Mouse (Mus musculus): ENCODE results near the gene Rrm1. TPM values are rescaled to one million over a fixed set of nuclear protein-coding genes. Genes with fewer than 3 reads are reported as not detected.

Rrm1 gene
- total and polyA plus RNA-seq, 2 experiments from 2014 or later: 39.3 to 41.2 TPM

- ATAC-seq (no peak), DNase-seq (ENCODE audit: low spot score) (no peak)
- Histone ChIP-seq H3K9ac (replicated peaks; ENCODE audit: low read length) (no peak overlapping the region), H3K4me2 (ENCODE audit: low read depth, low read length) (no peak overlapping the region), H3K27ac (no peak overlapping the region), H3K27me3 (ENCODE audit: insufficient read depth, low read length) (no peaks in the 10 kb centered on the region), H3K4me1 (ENCODE audit: insufficient read depth, low read length) (no peaks in the 10 kb centered on the region; the same call in 1 of the 2 replicates), H3K36me3 (ENCODE audit: insufficient read depth, low read length) (no peaks in the 10 kb centered on the region), H3K4me3 (ENCODE audit: low read length) (no peak overlapping the region), H3K9me3 (ENCODE audit: low read length) (no peaks in the 10 kb centered on the region)
- no peak for TF ChIP-seq CTCF (IDR thresholded peaks at IDR 0.05; ENCODE audit: low read depth)
- 83% methylated on average over 6 of the region's 6 CpGs for WGBS
Observed at GRCm38 (mm10) chr7:102508666-102509065, 67.2 kb downstream of the Rrm1 start.

DNA sequence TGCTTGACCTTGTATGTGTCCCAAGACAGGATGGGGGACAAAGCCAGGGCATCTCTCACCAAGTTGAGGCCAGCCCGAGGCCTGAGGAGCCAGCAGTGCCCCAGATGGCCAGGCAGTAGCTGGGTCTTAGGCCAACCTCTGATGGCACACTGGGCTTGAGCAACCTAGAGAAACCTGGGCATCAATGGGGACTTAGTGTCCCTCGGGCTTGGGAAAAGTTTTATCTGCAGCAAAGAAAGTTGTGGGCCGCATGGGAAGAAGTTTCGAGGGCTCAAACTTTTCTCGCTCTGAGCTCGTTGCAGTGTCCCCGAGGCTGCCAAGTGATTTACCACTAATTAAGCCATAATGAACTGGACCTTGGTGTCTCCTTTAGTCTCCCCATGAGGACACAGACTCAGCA is 68.2 kb downstream of the Rrm1 start:
- WGBS: 77% methylated on average over 7 of the region's 7 CpGs
- Histone ChIP-seq H3K27ac (no peak overlapping the region), H3K9me3 (ENCODE audit: low read length) (no peaks in the 10 kb centered on the region), H3K27me3 (ENCODE audit: insufficient read depth, low read length) (no peaks in the 10 kb centered on the region), H3K4me1 (ENCODE audit: insufficient read depth, low read length) (no peaks in the 10 kb centered on the region; the same call in 1 of the 2 replicates), H3K36me3 (ENCODE audit: insufficient read depth, low read length) (no peaks in the 10 kb centered on the region), H3K4me2 (ENCODE audit: low read depth, low read length) (no peak overlapping the region), H3K9ac (replicated peaks; ENCODE audit: low read length) (no peak overlapping the region), H3K4me3 (ENCODE audit: low read length) (no peak overlapping the region)
- ATAC-seq: no peak
- no peak for TF ChIP-seq CTCF (IDR thresholded peaks at IDR 0.05; ENCODE audit: low read depth)
- no peak for DNase-seq (ENCODE audit: low spot score)

DNA sequence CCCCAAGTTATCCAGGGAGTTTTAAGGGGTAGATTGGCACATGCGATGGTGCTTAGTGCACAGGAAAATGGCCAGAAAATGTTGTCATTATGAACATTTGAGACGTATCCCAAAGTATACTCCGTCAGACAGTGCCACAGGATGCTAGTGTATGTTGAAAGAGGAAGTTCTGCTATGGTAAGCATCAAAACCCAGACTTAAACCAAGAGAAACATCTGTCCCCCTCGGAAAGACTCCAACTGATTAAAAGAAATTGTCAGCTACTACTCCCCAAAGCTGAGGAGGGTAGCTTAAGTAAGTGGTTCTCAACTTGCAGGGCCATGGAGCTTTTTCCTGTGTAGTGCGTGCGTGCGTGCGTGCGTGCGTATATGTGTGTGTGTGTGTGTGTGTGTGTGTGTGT is 70.4 kb downstream of the Rrm1 start:
- Histone ChIP-seq H3K4me1 (ENCODE audit: insufficient read depth, low read length) (peaks cover 7% of the 10 kb centered on the region; the same call in 1 of the 2 replicates), H3K4me3 (ENCODE audit: low read length) (no peak overlapping the region), H3K9me3 (ENCODE audit: low read length) (no peaks in the 10 kb centered on the region), H3K4me2 (ENCODE audit: low read depth, low read length) (no peak overlapping the region), H3K9ac (replicated peaks; ENCODE audit: low read length) (no peak overlapping the region), H3K27me3 (ENCODE audit: insufficient read depth, low read length) (no peaks in the 10 kb centered on the region), H3K27ac (no peak overlapping the region), H3K36me3 (ENCODE audit: insufficient read depth, low read length) (no peaks in the 10 kb centered on the region)
- DNase-seq (ENCODE audit: low spot score) (no peak), ATAC-seq (no peak)
- 92% methylated on average over 10 of the region's 10 CpGs for WGBS
- no peak for TF ChIP-seq CTCF (IDR thresholded peaks at IDR 0.05; ENCODE audit: low read depth)

GRCm38 (mm10) chr7:102512814-102513435 is 71.4 kb downstream of the Rrm1 start:
- peak overlapping the region; percentile 60; the same call in 1 of the 2 replicates for H3K27ac ChIP-seq
- WGBS: under 1% methylated on average over 52 of the region's 54 CpGs
- H3K27me3 ChIP-seq (ENCODE audit: insufficient read depth, low read length): no peaks in the 10 kb centered on the region
- peak; percentile 78 for TF ChIP-seq CTCF (IDR thresholded peaks at IDR 0.05; ENCODE audit: low read depth)
- no peaks in the 10 kb centered on the region for H3K36me3 ChIP-seq (ENCODE audit: insufficient read depth, low read length)
- peak overlapping the region; percentile 88 for H3K4me2 ChIP-seq (ENCODE audit: low read depth, low read length)
- H3K4me1 ChIP-seq (ENCODE audit: insufficient read depth, low read length): peaks cover 11% of the 10 kb centered on the region; the same call in 1 of the 2 replicates
- H3K9ac ChIP-seq (replicated peaks; ENCODE audit: low read length): peak overlapping the region; percentile 71
- peak; percentile 94 for DNase-seq (ENCODE audit: low spot score)
- H3K9me3 ChIP-seq (ENCODE audit: low read length): no peaks in the 10 kb centered on the region
- peak; percentile 96 for ATAC-seq
- peak overlapping the region; percentile 54 for H3K4me3 ChIP-seq (ENCODE audit: low read length)

DNA sequence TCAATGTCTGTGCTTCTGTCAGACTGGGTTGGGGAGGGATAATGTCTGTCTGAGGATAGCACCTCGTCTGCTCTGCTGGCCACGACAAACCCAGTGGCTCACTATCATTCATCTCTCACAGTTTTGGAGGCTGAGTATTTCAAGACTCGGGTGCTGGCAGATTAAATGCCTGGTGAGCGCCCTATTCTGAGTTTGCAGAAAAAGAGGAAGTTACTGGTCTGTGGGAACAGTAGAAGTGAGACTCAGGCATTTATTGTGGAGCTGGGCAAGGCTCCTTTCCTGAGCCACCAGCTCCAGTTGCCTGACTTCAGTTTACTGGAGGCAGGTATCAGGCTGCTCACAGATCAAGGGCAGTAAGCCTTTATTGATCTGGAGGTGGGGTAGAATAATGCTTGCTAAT is 72.6 kb downstream of the Rrm1 start:
- TF ChIP-seq CTCF (IDR thresholded peaks at IDR 0.05; ENCODE audit: low read depth): no peak
- 83% methylated on average over 4 of the region's 4 CpGs for WGBS
- no peak overlapping the region for H3K4me2 ChIP-seq (ENCODE audit: low read depth, low read length)
- no peak for ATAC-seq
- no peak overlapping the region for H3K9ac ChIP-seq (replicated peaks; ENCODE audit: low read length)
- H3K27ac ChIP-seq: no peak overlapping the region
- no peaks in the 10 kb centered on the region for H3K9me3 ChIP-seq (ENCODE audit: low read length)
- no peak for DNase-seq (ENCODE audit: low spot score)
- no peak overlapping the region for H3K4me3 ChIP-seq (ENCODE audit: low read length)
- no peaks in the 10 kb centered on the region for H3K36me3 ChIP-seq (ENCODE audit: insufficient read depth, low read length)
- H3K27me3 ChIP-seq (ENCODE audit: insufficient read depth, low read length): no peaks in the 10 kb centered on the region
- H3K4me1 ChIP-seq (ENCODE audit: insufficient read depth, low read length): peaks cover 11% of the 10 kb centered on the region; the same call in 1 of the 2 replicates

DNA sequence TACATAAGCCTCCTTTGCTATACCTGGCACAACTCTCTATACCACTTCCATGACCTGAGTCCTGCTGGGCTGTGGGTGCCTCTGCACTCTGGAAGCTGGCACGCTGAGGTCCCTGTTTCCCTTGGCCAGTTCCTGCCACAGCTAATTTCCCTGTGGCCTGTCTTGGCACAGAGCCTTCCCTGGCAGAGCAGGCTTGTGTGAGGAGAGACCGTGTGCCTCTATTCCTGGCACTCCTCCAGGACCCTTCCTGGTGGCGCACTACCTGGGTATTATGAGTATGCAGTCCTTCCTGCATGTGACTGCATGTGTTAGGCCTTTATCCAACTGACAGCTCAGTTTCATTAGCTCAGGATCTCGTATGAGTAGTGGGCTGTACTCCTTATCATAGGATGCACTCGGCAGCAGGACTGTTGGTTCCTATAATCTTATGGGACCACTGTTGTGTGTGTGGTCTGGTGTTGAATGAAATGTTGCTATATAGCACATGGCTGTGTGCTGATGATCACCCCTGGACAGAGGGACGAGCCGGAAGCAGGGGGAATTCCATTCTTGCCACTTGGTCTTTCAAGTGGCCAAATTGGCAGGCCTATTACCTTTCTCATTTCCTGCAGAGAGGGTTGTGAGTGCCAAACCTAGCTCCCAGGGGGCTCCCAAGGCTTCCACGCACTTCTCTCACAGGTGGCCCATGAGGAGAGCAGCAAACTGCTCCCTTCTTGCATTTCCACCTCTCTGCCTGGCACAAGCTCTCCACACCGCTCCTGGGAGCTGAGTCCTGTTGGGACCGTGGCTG is 75.0 kb downstream of the Rrm1 start:
- Histone ChIP-seq H3K9me3 (ENCODE audit: low read length) (no peaks in the 10 kb centered on the region), H3K4me2 (ENCODE audit: low read depth, low read length) (no peak overlapping the region), H3K27me3 (ENCODE audit: insufficient read depth, low read length) (no peaks in the 10 kb centered on the region), H3K4me3 (ENCODE audit: low read length) (no peak overlapping the region), H3K9ac (replicated peaks; ENCODE audit: low read length) (no peak overlapping the region), H3K27ac (no peak overlapping the region), H3K4me1 (ENCODE audit: insufficient read depth, low read length) (peaks cover 11% of the 10 kb centered on the region; the same call in 1 of the 2 replicates), H3K36me3 (ENCODE audit: insufficient read depth, low read length) (no peaks in the 10 kb centered on the region)
- DNase-seq (ENCODE audit: low spot score) (peak; percentile 50), ATAC-seq (no peak)
- no peak for TF ChIP-seq CTCF (IDR thresholded peaks at IDR 0.05; ENCODE audit: low read depth)
- WGBS: 32% methylated on average over 10 of the region's 10 CpGs

- 34% methylated on average over 2 of the region's 2 CpGs for WGBS
- H3K4me2 ChIP-seq (ENCODE audit: low read depth, low read length): no peak overlapping the region
- no peaks in the 10 kb centered on the region for H3K36me3 ChIP-seq (ENCODE audit: insufficient read depth, low read length)
- H3K9me3 ChIP-seq (ENCODE audit: low read length): no peaks in the 10 kb centered on the region
- H3K9ac ChIP-seq (replicated peaks; ENCODE audit: low read length): no peak overlapping the region
- TF ChIP-seq CTCF (IDR thresholded peaks at IDR 0.05; ENCODE audit: low read depth): no peak
- no peaks in the 10 kb centered on the region for H3K27me3 ChIP-seq (ENCODE audit: insufficient read depth, low read length)
- no peak overlapping the region for H3K4me3 ChIP-seq (ENCODE audit: low read length)
- no peak overlapping the region for H3K27ac ChIP-seq
- H3K4me1 ChIP-seq (ENCODE audit: insufficient read depth, low read length): peaks cover 11% of the 10 kb centered on the region; the same call in 1 of the 2 replicates
- ATAC-seq: no peak
- peak; percentile 59 for DNase-seq (ENCODE audit: low spot score)
Observed at GRCm38 (mm10) chr7:102517051-102517335, 75.5 kb downstream of the Rrm1 start.

Other genes with a start within 250 kb of the Rrm1 start
- 33.9 and 37.1 TPM in 2 replicates for gene Nup98, start 231.5 kb upstream of the Rrm1 start, total RNA-seq (2014; rRNA removed)
- 11.0 and 11.2 TPM in 2 replicates for gene Nup98, start 231.5 kb upstream of the Rrm1 start, polyA plus RNA-seq (2015; fragmentation: Nextera tagmentation; extraction: Ambion mirVana)
- 50.0 and 73.0 TPM in 2 replicates for gene Pgap2, start 231.5 kb upstream of the Rrm1 start, total RNA-seq (2014; rRNA removed)
- gene Pgap2, start 231.5 kb upstream of the Rrm1 start, polyA plus RNA-seq (2015; fragmentation: Nextera tagmentation; extraction: Ambion mirVana): 59.3 and 61.7 TPM in 2 replicates
- gene Rhog, start 185.6 kb upstream of the Rrm1 start, total RNA-seq (2014; rRNA removed): 12.8 and 17.0 TPM in 2 replicates
- 22.1 and 22.6 TPM in 2 replicates for gene Rhog, start 185.6 kb upstream of the Rrm1 start, polyA plus RNA-seq (2015; fragmentation: Nextera tagmentation; extraction: Ambion mirVana)
- gene Stim1, start 173.9 kb upstream of the Rrm1 start, total RNA-seq (2014; rRNA removed): 32.9 and 34.6 TPM in 2 replicates
- gene Stim1, start 173.9 kb upstream of the Rrm1 start, polyA plus RNA-seq (2015; fragmentation: Nextera tagmentation; extraction: Ambion mirVana): 17.5 and 17.9 TPM in 2 replicates
- gene Olfr543, start 40.0 kb downstream of the Rrm1 start, total RNA-seq (2014; rRNA removed): not detected in 2 replicates
- gene Olfr543, start 40.0 kb downstream of the Rrm1 start, polyA plus RNA-seq (2015; fragmentation: Nextera tagmentation; extraction: Ambion mirVana): 0.28 TPM in 2 replicates
- gene Olfr544, start 46.6 kb downstream of the Rrm1 start, total RNA-seq (2014; rRNA removed): not detected in 2 replicates
- gene Olfr544, start 46.6 kb downstream of the Rrm1 start, polyA plus RNA-seq (2015; fragmentation: Nextera tagmentation; extraction: Ambion mirVana): 0.14 TPM in 2 replicates
- gene Olfr545, start 57.9 kb downstream of the Rrm1 start, total RNA-seq (2014; rRNA removed): not detected in 2 replicates
- 0.05 and 0.18 TPM in 2 replicates for gene Olfr545, start 57.9 kb downstream of the Rrm1 start, polyA plus RNA-seq (2015; fragmentation: Nextera tagmentation; extraction: Ambion mirVana)
- not detected in 2 replicates for gene Olfr547, start 93.1 kb downstream of the Rrm1 start, total RNA-seq (2014; rRNA removed)
- gene Olfr547, start 93.1 kb downstream of the Rrm1 start, polyA plus RNA-seq (2015; fragmentation: Nextera tagmentation; extraction: Ambion mirVana): not detected in 2 replicates
- not detected in 2 replicates for gene Olfr548-ps1, start 99.2 kb downstream of the Rrm1 start, total RNA-seq (2014; rRNA removed)
- gene Olfr548-ps1, start 99.2 kb downstream of the Rrm1 start, polyA plus RNA-seq (2015; fragmentation: Nextera tagmentation; extraction: Ambion mirVana): not detected in 2 replicates
- not detected in 2 replicates for gene Olfr549, start 108.2 kb downstream of the Rrm1 start, total RNA-seq (2014; rRNA removed)
- gene Olfr549, start 108.2 kb downstream of the Rrm1 start, polyA plus RNA-seq (2015; fragmentation: Nextera tagmentation; extraction: Ambion mirVana): not detected in 2 replicates
- gene Trim21, start 123.8 kb downstream of the Rrm1 start, total RNA-seq (2014; rRNA removed): 1.4 TPM in 2 replicates
- gene Trim21, start 123.8 kb downstream of the Rrm1 start, polyA plus RNA-seq (2015; fragmentation: Nextera tagmentation; extraction: Ambion mirVana): 0.29 and 0.54 TPM in 2 replicates
- gene Olfr550, start 129.7 kb downstream of the Rrm1 start, total RNA-seq (2014; rRNA removed): not detected in 2 replicates
- not detected in 2 replicates for gene Olfr550, start 129.7 kb downstream of the Rrm1 start, polyA plus RNA-seq (2015; fragmentation: Nextera tagmentation; extraction: Ambion mirVana)
- gene Olfr551, start 150.2 kb downstream of the Rrm1 start, total RNA-seq (2014; rRNA removed): not detected in 2 replicates
- gene Olfr551, start 150.2 kb downstream of the Rrm1 start, polyA plus RNA-seq (2015; fragmentation: Nextera tagmentation; extraction: Ambion mirVana): not detected in 2 replicates
- not detected in 2 replicates for gene Olfr552, start 156.1 kb downstream of the Rrm1 start, total RNA-seq (2014; rRNA removed)
- not detected in 2 replicates for gene Olfr552, start 156.1 kb downstream of the Rrm1 start, polyA plus RNA-seq (2015; fragmentation: Nextera tagmentation; extraction: Ambion mirVana)
- not detected in 2 replicates for gene Olfr553, start 176.5 kb downstream of the Rrm1 start, total RNA-seq (2014; rRNA removed)
- not detected in 2 replicates for gene Olfr553, start 176.5 kb downstream of the Rrm1 start, polyA plus RNA-seq (2015; fragmentation: Nextera tagmentation; extraction: Ambion mirVana)
- gene Olfr554, start 196.7 kb downstream of the Rrm1 start, total RNA-seq (2014; rRNA removed): not detected in 2 replicates
- gene Olfr554, start 196.7 kb downstream of the Rrm1 start, polyA plus RNA-seq (2015; fragmentation: Nextera tagmentation; extraction: Ambion mirVana): not detected in 2 replicates
- not detected in 2 replicates for gene Olfr555, start 217.1 kb downstream of the Rrm1 start, total RNA-seq (2014; rRNA removed)
- gene Olfr555, start 217.1 kb downstream of the Rrm1 start, polyA plus RNA-seq (2015; fragmentation: Nextera tagmentation; extraction: Ambion mirVana): not detected in 2 replicates
- not detected in 2 replicates for gene Olfr556, start 223.2 kb downstream of the Rrm1 start, total RNA-seq (2014; rRNA removed)
- gene Olfr556, start 223.2 kb downstream of the Rrm1 start, polyA plus RNA-seq (2015; fragmentation: Nextera tagmentation; extraction: Ambion mirVana): not detected in 2 replicates
- gene Trim68, start 245.6 kb downstream of the Rrm1 start, total RNA-seq (2014; rRNA removed): 2.2 TPM in 2 replicates
- 5.3 and 6.5 TPM in 2 replicates for gene Trim68, start 245.6 kb downstream of the Rrm1 start, polyA plus RNA-seq (2015; fragmentation: Nextera tagmentation; extraction: Ambion mirVana)

Measured in hindbrain, postnatal 0 days (tissue).